In the genomic region with DNA sequence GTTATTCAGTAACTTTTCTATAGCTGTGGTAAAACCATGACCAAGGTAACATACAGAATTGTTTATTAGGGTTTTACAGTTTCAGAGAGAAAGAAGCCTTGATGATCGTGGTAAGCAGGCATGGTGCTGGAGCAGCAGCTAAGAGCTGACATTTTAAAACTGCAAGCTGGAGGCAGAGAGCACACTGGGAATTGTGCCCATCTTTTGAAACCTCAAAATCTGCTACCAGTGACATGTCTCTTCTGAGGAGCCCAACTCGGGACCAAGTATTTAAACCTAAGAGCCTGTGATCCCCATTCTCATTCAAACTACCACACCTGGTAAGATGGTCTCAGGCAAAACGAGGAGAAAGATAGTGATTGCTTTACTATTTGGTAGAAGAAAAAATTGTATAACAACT, we compare ENCODE assay signal across 31 mouse cellular contexts.
DNase-seq lines count a peak whose midpoint lies in the region; ATAC-seq and TF ChIP-seq lines count a peak whose summit lies in the region.
"Had no signal": no experiment of that assay in that cellular context is flagged by ENCODE, and none has a peak within 500 bp of the region (broad histone marks: within the 10 kb centered on the region; RNA-seq: fewer than 3 reads in every experiment).

No protein-coding gene starts in this region.

- no peaks in the 10 kb centered on the region for H3K9me3 ChIP-seq in forebrain, embryonic 15.5 days
- H3K9me3 ChIP-seq in forebrain, embryonic 13.5 days (replicated peaks): no peaks in the 10 kb centered on the region
- H3K9me3 ChIP-seq in hindbrain, embryonic 13.5 days: no peaks in the 10 kb centered on the region
- H3K9me3 ChIP-seq: embryonic facial prominence, embryonic 13.5 days; forebrain, embryonic 12.5 days; hindbrain, embryonic 12.5 days; limb, embryonic 13.5 days; liver, embryonic 12.5 days had no signal

- no peak for TF ChIP-seq CTCF in left cerebral cortex, adult 2 months (IDR thresholded peaks at IDR 0.05)

- no peak for ATAC-seq in forebrain, embryonic 15.5 days (replicated peaks)
- ATAC-seq in forebrain, embryonic 13.5 days: no peak
- no peak for ATAC-seq in hindbrain, embryonic 13.5 days (ENCODE audit: low FRiP score)
- ATAC-seq: intestine, postnatal 0 days; liver, embryonic 12.5 days; liver, postnatal 0 days; midbrain, embryonic 16.5 days had no signal

- no peak for DNase-seq in left cerebral cortex, adult 2 months (ENCODE audit: extremely low spot score in 1 of 2, low spot score in 2 of 2)
- DNase-seq in left cerebral cortex, adult 18-20 months (ENCODE audit: low spot score in 2 of 2): no peak
- DNase-seq in layer of hippocampus, adult 8-10 months (ENCODE audit: low spot score in 2 of 2): peak; percentile 20 to 30
- DNase-seq in gastrocnemius, postnatal 25 days: no peak
- DNase-seq: adrenal gland, adult 8-10 months; cerebellum, adult 11 months; cerebellum, adult 9-10 months; gastrocnemius, postnatal 10 days; heart, adult 18-20 months; heart, postnatal 36 days; kidney, adult 9 months; kidney, postnatal 10 days; liver, postnatal 0 days; lung, postnatal 36 days; right cerebral cortex, postnatal 4 days; thymus, adult 18-20 months; thymus, postnatal 25 days had no signal

- no peaks in the 10 kb centered on the region for H3K36me3 ChIP-seq in forebrain, embryonic 15.5 days
- H3K36me3 ChIP-seq in forebrain, embryonic 13.5 days (ENCODE audit: poor library complexity, severe bottlenecking): no peaks in the 10 kb centered on the region
- H3K36me3 ChIP-seq in hindbrain, embryonic 13.5 days: no peaks in the 10 kb centered on the region
- H3K36me3 ChIP-seq: embryonic facial prominence, embryonic 13.5 days; forebrain, embryonic 12.5 days; G1E; hindbrain, embryonic 12.5 days; limb, embryonic 13.5 days; liver, embryonic 12.5 days had no signal

- H3K4me2 ChIP-seq in forebrain, embryonic 15.5 days (replicated peaks): no peak overlapping the region
- no peak overlapping the region for H3K4me2 ChIP-seq in forebrain, embryonic 13.5 days
- no peak overlapping the region for H3K4me2 ChIP-seq in hindbrain, embryonic 13.5 days
- H3K4me2 ChIP-seq: embryonic facial prominence, embryonic 13.5 days; forebrain, embryonic 12.5 days; heart, embryonic 11.5 days; hindbrain, embryonic 12.5 days; limb, embryonic 13.5 days; liver, embryonic 12.5 days; midbrain, embryonic 11.5 days had no signal

- H3K27ac ChIP-seq in forebrain, embryonic 15.5 days (replicated peaks): peak overlapping the region; percentile 31; the same call in 1 of the 2 replicates
- no peak overlapping the region for H3K27ac ChIP-seq in forebrain, embryonic 13.5 days
- H3K27ac ChIP-seq in left cerebral cortex, adult 2 months: peak overlapping the region; percentile 58
- H3K27ac ChIP-seq in hindbrain, embryonic 13.5 days: no peak overlapping the region
- H3K27ac ChIP-seq: embryonic facial prominence, embryonic 13.5 days; forebrain, embryonic 12.5 days; hindbrain, embryonic 12.5 days; limb, embryonic 13.5 days; liver, embryonic 12.5 days; stomach, postnatal 0 days had no signal

- no peak overlapping the region for H3K9ac ChIP-seq in forebrain, embryonic 15.5 days (replicated peaks)
- H3K9ac ChIP-seq in forebrain, embryonic 13.5 days: no peak overlapping the region
- no peak overlapping the region for H3K9ac ChIP-seq in hindbrain, embryonic 13.5 days
- H3K9ac ChIP-seq: embryonic facial prominence, embryonic 13.5 days; forebrain, embryonic 12.5 days; hindbrain, embryonic 12.5 days; limb, embryonic 13.5 days; liver, embryonic 12.5 days; liver, postnatal 0 days had no signal

- 70% methylated on average over 3 of the region's 3 CpGs for WGBS in forebrain, embryonic 15.5 days
- 84% methylated on average over 3 of the region's 3 CpGs for WGBS in forebrain, embryonic 13.5 days
- 82% methylated on average over 3 of the region's 3 CpGs for WGBS in hindbrain, embryonic 13.5 days

- intact Hi-C loops in left cerebral cortex, adult 2 months (cut with DNase I): no loop called here

- no peaks in the 10 kb centered on the region for H3K27me3 ChIP-seq in forebrain, embryonic 15.5 days
- no peaks in the 10 kb centered on the region for H3K27me3 ChIP-seq in forebrain, embryonic 13.5 days
- no peaks in the 10 kb centered on the region for H3K27me3 ChIP-seq in hindbrain, embryonic 13.5 days
- H3K27me3 ChIP-seq: embryonic facial prominence, embryonic 13.5 days; forebrain, embryonic 12.5 days; hindbrain, embryonic 12.5 days; limb, embryonic 13.5 days; liver, embryonic 12.5 days had no signal

- H3K4me3 ChIP-seq in forebrain, embryonic 15.5 days: no peak overlapping the region
- H3K4me3 ChIP-seq in forebrain, embryonic 13.5 days: no peak overlapping the region
- no peak overlapping the region for H3K4me3 ChIP-seq in left cerebral cortex, adult 2 months
- H3K4me3 ChIP-seq in hindbrain, embryonic 13.5 days: no peak overlapping the region
- H3K4me3 ChIP-seq: embryonic facial prominence, embryonic 13.5 days; forebrain, embryonic 12.5 days; hindbrain, embryonic 12.5 days; limb, embryonic 13.5 days; liver, embryonic 12.5 days had no signal

- peaks cover 11% of the 10 kb centered on the region for H3K4me1 ChIP-seq in forebrain, embryonic 15.5 days
- peaks cover 12% of the 10 kb centered on the region for H3K4me1 ChIP-seq in forebrain, embryonic 13.5 days
- H3K4me1 ChIP-seq in hindbrain, embryonic 13.5 days (replicated peaks): peaks cover 6% of the 10 kb centered on the region
- H3K4me1 ChIP-seq: embryonic facial prominence, embryonic 13.5 days; hindbrain, embryonic 12.5 days; limb, embryonic 13.5 days; liver, embryonic 12.5 days had no signal

Comparison
In these comparisons a context has a peak if more than half of its experiments do, and no peak if none do; other contexts are left out.
1. H3K27ac ChIP-seq: peak in forebrain, embryonic 15.5 days (single experiment) and left cerebral cortex, adult 2 months (single experiment); none in forebrain, embryonic 13.5 days (single experiment) and hindbrain, embryonic 13.5 days (single experiment).
2. DNase-seq: peak in layer of hippocampus, adult 8-10 months (2 of 2); none in left cerebral cortex, adult 2 months (0 of 2), left cerebral cortex, adult 18-20 months (0 of 2) and gastrocnemius, postnatal 25 days (single experiment).